Mouse (Mus musculus): Measurements from ENCODE around the gene Chchd6.

Chchd6 gene

GRCm38 (mm10) chr6:89538102-89538751 is 57.2 kb downstream of the Chchd6 start:
- in situ Hi-C loops (cut with MboI; ENCODE audit: unreplicated experiment in 2 of 2) = no loop called here

- in situ Hi-C loops (cut with MboI; ENCODE audit: unreplicated experiment in 2 of 2) = no loop called here
These were observed 59.7 kb downstream of the Chchd6 start for GRCm38 (mm10) chr6:89535626-89536225.

DNA sequence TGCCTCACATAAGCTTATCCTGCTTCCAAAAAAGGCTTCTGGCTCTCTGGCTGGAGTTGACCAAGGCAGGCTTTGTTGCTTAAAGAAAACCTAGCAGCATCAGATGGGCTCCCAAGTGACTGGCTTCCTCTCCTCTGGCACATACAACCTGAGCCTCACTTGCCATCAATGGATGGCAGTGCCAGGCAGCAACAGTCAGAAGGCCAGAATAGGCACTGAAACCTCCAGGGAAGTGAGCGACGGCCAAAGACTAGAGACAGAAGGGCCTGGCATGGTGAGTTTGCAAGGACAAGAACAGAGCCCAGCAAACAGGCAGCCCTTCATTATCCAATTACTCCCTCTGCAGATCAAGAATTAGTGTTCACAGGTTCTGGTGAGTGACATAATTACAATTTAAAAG is 70.7 kb downstream of the Chchd6 start:
- in situ Hi-C loops (cut with MboI; ENCODE audit: unreplicated experiment in 2 of 2) = no loop called here

GRCm38 (mm10) chr6:89510154-89510553 is 85.3 kb downstream of the Chchd6 start:
- in situ Hi-C loops (cut with MboI; ENCODE audit: unreplicated experiment in 2 of 2) = no loop called here

- in situ Hi-C loops (cut with MboI; ENCODE audit: unreplicated experiment in 2 of 2) = no loop called here
These were observed 86.7 kb downstream of the Chchd6 start for GRCm38 (mm10) chr6:89508725-89509124.

DNA sequence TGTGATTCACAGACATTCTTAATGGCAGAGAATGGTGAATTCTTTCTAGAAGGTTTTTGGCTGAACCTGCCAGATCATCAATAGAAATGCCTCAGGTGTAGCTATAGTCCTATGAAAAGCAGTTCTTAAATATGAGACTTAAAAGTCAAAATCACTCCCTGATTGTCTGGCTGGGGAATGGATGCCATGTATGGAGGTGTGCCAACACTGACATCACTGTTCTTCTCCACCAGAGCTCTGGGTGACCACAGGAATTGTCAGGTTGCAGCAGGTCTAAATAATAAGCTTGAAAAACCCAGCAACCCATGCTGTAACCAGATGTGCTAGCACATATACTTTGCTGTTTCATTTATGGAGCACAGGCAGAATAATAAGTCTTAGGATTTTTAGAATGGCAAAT is 87.2 kb downstream of the Chchd6 start:
- in situ Hi-C loops (cut with MboI; ENCODE audit: unreplicated experiment in 2 of 2) = no loop called here

- in situ Hi-C loops (cut with MboI; ENCODE audit: unreplicated experiment in 2 of 2) = no loop called here
These were observed 95.5 kb downstream of the Chchd6 start for GRCm38 (mm10) chr6:89499961-89500360.

DNA sequence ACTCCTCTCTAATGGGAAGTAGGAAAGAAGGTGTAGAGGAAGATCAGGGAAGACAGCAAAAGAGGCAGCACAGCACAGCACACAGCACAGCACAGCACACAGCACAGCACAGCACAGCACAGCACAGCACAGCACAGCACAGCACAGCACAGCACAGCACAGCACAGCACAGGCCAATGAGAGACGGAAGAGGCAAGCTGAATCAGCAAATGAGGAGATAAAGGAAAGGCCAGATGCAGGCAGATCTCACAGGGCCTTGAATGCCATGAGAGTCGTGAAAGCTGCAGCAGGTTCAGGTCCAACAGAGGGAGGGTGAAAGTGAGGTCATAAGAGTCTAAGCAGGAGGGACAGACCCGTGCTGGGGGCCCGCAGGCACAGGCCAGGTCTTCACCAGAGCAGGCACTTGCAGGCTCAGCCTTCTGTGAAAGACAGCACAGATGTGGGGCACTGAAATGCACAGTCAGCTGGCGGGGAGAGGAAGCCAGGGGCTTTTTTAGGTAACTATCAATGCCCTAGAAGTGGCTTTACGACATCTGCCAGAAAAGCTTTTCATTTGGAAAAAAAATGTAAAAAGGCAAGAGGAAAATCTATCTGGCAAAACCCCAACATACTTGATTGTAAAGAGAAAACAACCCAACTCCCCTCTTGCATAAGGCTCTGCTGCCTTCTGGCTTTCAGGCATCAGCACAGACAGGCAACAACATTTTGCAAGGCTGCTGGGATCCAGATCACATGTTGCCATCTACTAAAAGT is 96.5 kb downstream of the Chchd6 start:
- in situ Hi-C loops (cut with MboI; ENCODE audit: unreplicated experiment in 2 of 2) = no loop called here

DNA sequence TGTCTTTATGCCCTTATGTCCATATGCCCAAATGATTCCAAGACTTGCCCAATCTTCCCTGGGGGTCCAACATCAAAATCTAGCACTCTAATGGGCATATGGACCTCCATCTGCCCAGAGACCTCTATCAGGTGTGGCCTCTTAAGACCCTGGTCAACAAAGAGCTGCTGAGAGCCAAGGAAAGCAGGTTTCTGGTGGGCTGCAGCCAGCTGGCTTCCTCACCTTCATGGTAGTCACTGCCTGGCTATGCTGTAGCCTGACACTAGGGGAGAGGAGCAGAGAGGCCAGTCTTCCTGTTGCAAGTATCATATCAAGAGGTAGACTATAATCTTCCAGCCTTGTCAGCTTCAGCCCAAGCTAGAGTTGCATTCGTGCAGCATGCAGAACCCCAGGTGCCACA is 98.5 kb downstream of the Chchd6 start:
- in situ Hi-C loops (cut with MboI; ENCODE audit: unreplicated experiment in 2 of 2) = no loop called here

- in situ Hi-C loops (cut with MboI; ENCODE audit: unreplicated experiment in 2 of 2) = no loop called here
These were observed 103.1 kb downstream of the Chchd6 start for GRCm38 (mm10) chr6:89492368-89492767.

- in situ Hi-C loops (cut with MboI; ENCODE audit: unreplicated experiment in 2 of 2) = no loop called here
These were observed 105.1 kb downstream of the Chchd6 start for GRCm38 (mm10) chr6:89490369-89490768.

- in situ Hi-C loops (cut with MboI; ENCODE audit: unreplicated experiment in 2 of 2) = no loop called here
These were observed 105.9 kb downstream of the Chchd6 start for GRCm38 (mm10) chr6:89489533-89489932.

DNA sequence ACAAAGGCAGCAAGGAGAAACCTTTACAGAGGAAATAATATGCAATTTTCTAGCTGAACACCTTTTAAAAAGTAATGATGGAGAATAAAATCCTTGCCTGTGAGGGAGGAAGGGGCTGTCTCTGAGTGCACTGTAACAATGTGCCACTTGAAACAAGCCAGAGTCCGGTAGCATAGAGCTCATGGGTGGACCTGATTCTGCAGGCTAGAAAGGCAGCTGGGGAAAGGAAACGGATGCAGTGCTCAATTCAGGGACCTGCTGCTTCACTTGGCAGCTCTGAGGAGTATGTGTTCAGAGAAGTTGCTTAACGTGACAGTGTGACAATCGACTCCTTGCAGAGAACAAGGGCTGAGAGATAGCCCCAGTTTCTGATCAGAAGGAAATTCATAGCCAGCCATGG is 109.4 kb downstream of the Chchd6 start:
- in situ Hi-C loops (cut with MboI; ENCODE audit: unreplicated experiment in 2 of 2) = no loop called here

GRCm38 (mm10) chr6:89481192-89481591 is 114.3 kb downstream of the Chchd6 start:
- in situ Hi-C loops (cut with MboI; ENCODE audit: unreplicated experiment in 2 of 2) = no loop called here

DNA sequence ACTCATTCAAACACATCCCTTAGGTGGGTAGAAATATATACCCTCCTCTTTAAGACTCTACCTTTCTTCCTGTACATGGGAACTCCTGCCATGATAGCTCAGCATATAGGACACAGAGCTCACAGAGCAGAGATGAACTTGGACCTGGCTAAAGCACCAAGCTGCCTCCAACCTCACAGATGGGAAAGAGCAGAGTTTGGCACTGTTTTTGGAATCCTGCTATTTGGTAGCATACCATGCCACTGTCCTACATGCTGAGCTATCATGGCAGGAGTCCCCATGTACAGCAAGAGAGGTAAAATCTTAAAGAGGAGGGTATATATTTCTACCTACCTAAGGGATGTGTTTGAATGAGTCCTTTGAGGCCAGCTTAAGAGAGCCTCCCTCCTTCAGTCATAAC is 127.5 kb downstream of the Chchd6 start:
- in situ Hi-C loops (cut with MboI; ENCODE audit: unreplicated experiment in 2 of 2) = no loop called here

DNA sequence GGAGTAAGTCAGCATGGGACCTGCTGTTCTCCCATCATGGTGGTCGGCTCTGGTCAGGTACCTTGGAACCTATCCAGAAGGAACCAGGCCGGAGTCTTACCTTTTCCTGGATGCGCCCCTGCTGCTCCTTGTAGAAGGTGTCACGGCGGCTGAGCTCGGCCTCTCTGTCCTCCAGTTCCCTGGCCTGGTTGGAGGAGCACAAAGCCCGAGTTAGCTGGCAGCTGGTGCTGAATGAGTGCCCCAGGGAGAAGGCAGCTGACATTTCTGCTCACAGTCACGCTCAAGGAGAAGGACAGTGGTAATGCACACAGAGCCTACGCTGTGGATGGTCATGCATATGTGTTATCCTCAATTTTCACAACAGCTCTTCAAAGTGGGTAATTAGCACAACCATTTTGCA is 128.2 kb downstream of the Chchd6 start:
- in situ Hi-C loops (cut with MboI; ENCODE audit: unreplicated experiment in 2 of 2) = no loop called here

GRCm38 (mm10) chr6:89466875-89467274 is 128.6 kb downstream of the Chchd6 start:
- in situ Hi-C loops (cut with MboI; ENCODE audit: unreplicated experiment in 2 of 2) = no loop called here

DNA sequence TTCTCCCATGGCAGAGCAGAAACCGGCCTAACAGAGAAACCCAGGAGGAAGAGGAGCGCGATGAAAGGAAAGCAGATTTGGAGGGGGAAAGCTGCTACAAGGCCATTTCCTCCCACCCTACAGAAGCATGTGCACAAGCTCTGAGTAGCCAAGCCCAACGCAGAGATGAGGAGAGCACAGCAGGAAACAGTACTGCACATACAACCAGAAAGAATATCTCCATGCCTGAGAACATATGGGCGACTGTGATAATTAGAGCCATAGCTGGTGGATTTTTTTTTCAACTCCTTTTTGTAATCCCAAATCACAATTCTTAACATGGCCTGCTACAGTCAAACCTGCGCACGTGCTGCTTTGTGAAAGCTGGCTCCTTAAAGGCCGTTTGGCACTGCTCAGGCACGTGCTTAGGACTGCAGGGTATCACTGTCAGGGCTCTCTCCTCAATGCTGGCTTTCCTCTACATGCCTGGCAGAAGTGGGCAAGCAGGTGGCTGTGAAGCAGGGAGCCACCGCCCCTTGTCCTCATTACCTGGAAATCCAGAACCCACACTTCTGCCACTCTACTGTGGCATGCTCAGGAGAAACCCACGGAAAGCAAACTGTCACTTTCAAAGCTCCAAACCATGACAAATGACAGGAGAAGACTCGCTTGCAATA is 129.3 kb downstream of the Chchd6 start:
- in situ Hi-C loops (cut with MboI; ENCODE audit: unreplicated experiment in 2 of 2) = no loop called here

DNA sequence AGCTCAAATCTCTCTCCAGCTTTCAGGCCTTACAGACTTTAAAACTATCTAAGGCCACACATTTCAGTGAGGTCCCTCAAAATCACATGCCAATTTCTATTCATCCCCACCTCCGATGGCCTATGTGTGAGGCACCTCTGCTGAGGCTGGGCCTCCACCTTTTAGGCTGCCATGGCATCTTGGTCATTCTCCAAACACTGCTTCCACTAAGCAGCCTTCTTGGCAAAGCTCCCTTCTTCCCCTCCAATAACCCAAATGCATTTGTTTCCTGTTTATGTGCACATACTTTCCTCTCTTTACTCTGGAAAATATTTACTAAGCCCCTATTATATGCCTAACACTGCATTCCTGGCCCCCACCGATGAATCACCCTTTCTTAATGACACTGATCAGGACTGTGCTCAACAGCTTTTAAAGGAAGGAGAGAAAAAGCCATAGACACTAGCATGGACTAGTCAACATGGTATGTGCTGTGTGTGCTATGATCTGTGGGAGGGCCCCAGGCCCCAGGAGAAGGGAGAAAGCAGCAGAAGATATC is 133.2 kb downstream of the Chchd6 start:
- in situ Hi-C loops (cut with MboI; ENCODE audit: unreplicated experiment in 2 of 2) = no loop called here

- in situ Hi-C loops (cut with MboI; ENCODE audit: unreplicated experiment in 2 of 2) = no loop called here
These were observed 133.9 kb downstream of the Chchd6 start for GRCm38 (mm10) chr6:89461250-89462222.
